Mouse (Mus musculus): ENCODE data around the gene Fyco1. TPM values are rescaled to one million over a fixed set of nuclear protein-coding genes. Genes with fewer than 3 reads are reported as not detected.
"Not testable (repeated sequence)": the region's sequence is repeated elsewhere in the genome, so short reads cannot be mapped to it uniquely, and the experiment has no call there.

Gene Fyco1
- polyA plus RNA-seq, 1 experiment from 2014 or later = 16.5 TPM

GRCm38 (mm10) chr9:123763771-123764170, 87.9 kb downstream of the Fyco1 start:
- Histone ChIP-seq H3K27me3 (no peaks in the 10 kb centered on the region), H3K9me3 (no peaks in the 10 kb centered on the region), H3K36me3 (no peaks in the 10 kb centered on the region), H3K9ac (replicated peaks) (no peak overlapping the region), H3K4me2 (replicated peaks) (no peak overlapping the region), H3K4me1 (no peaks in the 10 kb centered on the region), H3K4me3 (no peak overlapping the region), H3K27ac (replicated peaks) (no peak overlapping the region)
- 82% methylated on average over 3 of the region's 3 CpGs for WGBS
- no peak for ATAC-seq (replicated peaks)

- no peak overlapping the region for H3K4me2 ChIP-seq (replicated peaks)
- no peak overlapping the region for H3K9ac ChIP-seq (replicated peaks)
- no peak overlapping the region for H3K27ac ChIP-seq (replicated peaks)
- WGBS = 92% methylated on average over 4 of the region's 4 CpGs
- no peaks in the 10 kb centered on the region for H3K27me3 ChIP-seq
- ATAC-seq (replicated peaks) = no peak
- H3K4me1 ChIP-seq = no peaks in the 10 kb centered on the region
- H3K36me3 ChIP-seq = no peaks in the 10 kb centered on the region
- H3K9me3 ChIP-seq = no peaks in the 10 kb centered on the region
- H3K4me3 ChIP-seq = no peak overlapping the region
Observed at GRCm38 (mm10) chr9:123762886-123763285, 88.8 kb downstream of the Fyco1 start.

DNA sequence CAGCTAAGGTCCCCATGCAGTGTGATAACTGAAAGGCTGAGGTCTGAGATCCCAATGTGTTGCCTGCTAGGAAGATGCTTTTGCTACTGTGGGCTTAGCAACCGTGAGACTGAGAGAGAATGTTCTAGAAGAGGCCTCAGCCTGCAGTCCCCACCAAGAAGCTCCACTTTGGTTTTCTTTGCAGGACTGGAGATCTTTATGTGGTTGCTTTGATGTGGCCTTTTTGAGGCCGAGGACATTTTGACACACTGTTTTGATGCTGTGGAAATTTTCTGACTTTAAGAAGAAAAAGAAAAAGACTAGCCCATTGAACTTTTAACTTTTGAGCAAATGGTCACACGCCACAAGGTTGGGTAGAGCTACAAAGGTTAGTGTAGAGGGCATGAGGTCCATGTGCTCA, 90.9 kb downstream of the Fyco1 start:
- no peaks in the 10 kb centered on the region for H3K27me3 ChIP-seq
- no peaks in the 10 kb centered on the region for H3K4me1 ChIP-seq
- no peak overlapping the region for H3K27ac ChIP-seq (replicated peaks)
- H3K9me3 ChIP-seq = no peaks in the 10 kb centered on the region
- 82% methylated on average over 3 of the region's 3 CpGs for WGBS
- no peak overlapping the region for H3K4me3 ChIP-seq
- no peak overlapping the region for H3K9ac ChIP-seq (replicated peaks)
- no peak overlapping the region for H3K4me2 ChIP-seq (replicated peaks)
- no peak for ATAC-seq (replicated peaks)
- no peaks in the 10 kb centered on the region for H3K36me3 ChIP-seq

DNA sequence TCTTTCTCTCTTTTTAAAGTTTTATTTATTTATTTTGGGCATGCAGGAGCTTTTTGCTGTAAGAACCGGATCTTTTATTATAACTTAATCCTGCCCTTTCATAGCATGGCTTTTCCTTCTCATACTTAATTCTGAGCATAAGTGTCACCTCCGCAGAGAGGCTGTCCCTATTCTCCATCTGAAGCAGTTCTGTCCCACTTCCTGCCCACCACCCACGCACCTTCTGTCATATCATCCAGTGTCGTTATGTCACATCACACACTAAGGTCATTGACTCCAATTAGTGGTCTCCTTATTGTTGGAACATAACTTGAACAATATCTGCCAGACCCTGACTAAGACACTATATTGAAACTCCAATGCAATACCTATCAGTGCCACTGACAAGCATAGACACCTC, 93.1 kb downstream of the Fyco1 start:
- no peaks in the 10 kb centered on the region for H3K27me3 ChIP-seq
- no peaks in the 10 kb centered on the region for H3K9me3 ChIP-seq
- H3K27ac ChIP-seq (replicated peaks) = no peak overlapping the region
- H3K4me1 ChIP-seq = no peaks in the 10 kb centered on the region
- no peak for ATAC-seq (replicated peaks)
- 74% methylated on average over 4 of the region's 4 CpGs for WGBS
- no peaks in the 10 kb centered on the region for H3K36me3 ChIP-seq
- no peak overlapping the region for H3K4me3 ChIP-seq
- H3K9ac ChIP-seq (replicated peaks) = no peak overlapping the region
- H3K4me2 ChIP-seq (replicated peaks) = no peak overlapping the region

DNA sequence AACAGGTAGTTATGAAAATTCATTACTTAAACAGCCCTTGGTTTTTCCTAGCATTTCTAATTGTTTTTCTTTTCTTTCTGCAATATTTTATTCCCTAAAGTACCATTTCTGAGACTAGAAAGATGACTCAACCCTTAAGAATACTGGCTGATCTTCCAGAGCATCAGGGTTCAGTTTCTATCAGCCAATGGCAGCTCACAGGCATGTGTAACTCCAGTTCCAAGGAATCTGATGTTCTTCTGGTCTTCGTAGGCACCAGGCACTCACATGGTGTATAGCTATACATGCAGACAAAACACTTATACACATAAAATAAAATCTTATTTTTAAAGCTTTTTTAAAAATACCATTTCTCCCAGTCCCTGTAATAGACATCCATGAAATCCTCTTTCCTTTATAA, 93.5 kb downstream of the Fyco1 start:
- Histone ChIP-seq H3K27ac (replicated peaks) (no peak overlapping the region), H3K4me2 (replicated peaks) (no peak overlapping the region), H3K4me3 (no peak overlapping the region), H3K4me1 (no peaks in the 10 kb centered on the region), H3K27me3 (no peaks in the 10 kb centered on the region), H3K36me3 (no peaks in the 10 kb centered on the region), H3K9ac (replicated peaks) (no peak overlapping the region), H3K9me3 (no peaks in the 10 kb centered on the region)
- WGBS = 90% methylated on average over 1 of the region's 1 CpGs
- ATAC-seq (replicated peaks) = no peak

- H3K4me1 ChIP-seq = no peaks in the 10 kb centered on the region
- no peak overlapping the region for H3K27ac ChIP-seq (replicated peaks)
- no peak overlapping the region for H3K9ac ChIP-seq (replicated peaks)
- no peak for ATAC-seq (replicated peaks)
- no peaks in the 10 kb centered on the region for H3K36me3 ChIP-seq
- H3K4me2 ChIP-seq (replicated peaks) = no peak overlapping the region
- H3K4me3 ChIP-seq = no peak overlapping the region
- no peaks in the 10 kb centered on the region for H3K27me3 ChIP-seq
- WGBS = 60% methylated on average over 2 of the region's 2 CpGs
- H3K9me3 ChIP-seq = no peaks in the 10 kb centered on the region
Observed at GRCm38 (mm10) chr9:123757326-123757725, 94.4 kb downstream of the Fyco1 start.

DNA sequence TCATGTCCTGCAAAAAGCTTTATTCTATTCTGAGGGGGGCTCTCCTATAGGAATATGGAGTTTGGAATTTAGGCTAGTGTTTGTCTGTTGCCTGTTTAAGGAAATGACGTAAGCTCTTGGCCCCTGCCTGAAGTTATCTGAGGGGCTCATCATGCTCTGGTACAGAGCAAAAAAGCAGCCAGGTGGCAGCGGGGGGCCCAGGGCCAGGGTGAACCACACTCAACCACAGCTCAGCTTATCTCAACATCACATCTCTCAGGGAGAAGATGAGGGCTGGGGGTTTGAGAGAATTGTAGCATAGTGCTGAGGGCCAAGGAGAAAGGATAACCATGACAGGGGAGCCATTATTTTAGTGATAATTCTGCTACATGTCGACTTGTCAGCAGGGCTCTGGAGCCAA, 94.9 kb downstream of the Fyco1 start:
- Histone ChIP-seq H3K36me3 (no peaks in the 10 kb centered on the region), H3K4me2 (replicated peaks) (no peak overlapping the region), H3K27me3 (no peaks in the 10 kb centered on the region), H3K9me3 (no peaks in the 10 kb centered on the region), H3K4me3 (no peak overlapping the region), H3K4me1 (no peaks in the 10 kb centered on the region), H3K9ac (replicated peaks) (no peak overlapping the region), H3K27ac (replicated peaks) (no peak overlapping the region)
- no peak for ATAC-seq (replicated peaks)
- 89% methylated on average over 3 of the region's 3 CpGs for WGBS

DNA sequence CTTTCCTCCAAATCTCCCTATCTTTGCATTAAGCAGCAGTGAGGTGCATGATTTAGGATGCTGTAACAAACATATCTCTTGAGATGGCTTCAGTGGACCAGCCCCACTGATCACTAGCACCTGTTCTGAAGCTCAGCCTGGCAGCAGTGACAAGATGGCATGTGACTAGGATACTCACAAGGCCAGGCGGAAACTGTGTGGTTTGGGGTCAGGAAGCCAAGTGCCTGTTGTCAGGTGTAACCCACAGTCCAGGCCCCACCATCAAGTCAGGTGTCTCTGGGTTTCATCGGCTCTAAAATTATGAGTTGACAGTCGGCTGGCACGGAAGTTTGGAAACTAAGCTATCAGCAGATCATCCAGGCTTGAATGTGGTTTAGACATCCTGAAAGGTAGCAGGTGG, 97.4 kb downstream of the Fyco1 start:
- no peak overlapping the region for H3K4me3 ChIP-seq
- no peaks in the 10 kb centered on the region for H3K9me3 ChIP-seq
- H3K4me1 ChIP-seq = no peaks in the 10 kb centered on the region
- H3K27ac ChIP-seq (replicated peaks) = no peak overlapping the region
- WGBS = 96% methylated on average over 4 of the region's 4 CpGs
- no peak overlapping the region for H3K9ac ChIP-seq (replicated peaks)
- ATAC-seq (replicated peaks) = no peak
- H3K36me3 ChIP-seq = no peaks in the 10 kb centered on the region
- no peaks in the 10 kb centered on the region for H3K27me3 ChIP-seq
- no peak overlapping the region for H3K4me2 ChIP-seq (replicated peaks)

DNA sequence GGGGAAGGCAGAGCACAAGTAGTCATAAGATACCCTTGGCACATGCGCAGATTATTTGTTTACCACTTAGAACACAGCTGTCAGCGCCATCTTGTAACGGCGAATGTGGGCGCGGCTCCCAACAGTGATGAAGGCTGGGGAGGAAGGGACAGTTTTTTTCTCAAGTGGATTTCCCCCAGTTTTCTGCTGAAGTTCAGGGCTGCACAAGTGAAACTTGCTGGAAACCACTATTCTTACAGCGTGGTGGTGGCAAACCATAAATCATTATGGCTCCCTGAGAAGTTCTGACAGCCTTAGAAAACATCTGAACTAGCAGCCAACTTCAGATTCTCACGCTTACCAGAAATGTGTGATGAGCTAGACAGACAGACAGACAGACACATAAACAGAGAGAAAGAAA, 102.0 kb downstream of the Fyco1 start:
- not testable (repeated sequence) for H3K27me3 ChIP-seq; H3K9ac ChIP-seq (replicated peaks); H3K4me2 ChIP-seq (replicated peaks); H3K4me1 ChIP-seq; H3K4me3 ChIP-seq; ATAC-seq (replicated peaks); H3K27ac ChIP-seq (replicated peaks); H3K36me3 ChIP-seq; H3K9me3 ChIP-seq
- 89% methylated on average over 8 of the region's 8 CpGs for WGBS

DNA sequence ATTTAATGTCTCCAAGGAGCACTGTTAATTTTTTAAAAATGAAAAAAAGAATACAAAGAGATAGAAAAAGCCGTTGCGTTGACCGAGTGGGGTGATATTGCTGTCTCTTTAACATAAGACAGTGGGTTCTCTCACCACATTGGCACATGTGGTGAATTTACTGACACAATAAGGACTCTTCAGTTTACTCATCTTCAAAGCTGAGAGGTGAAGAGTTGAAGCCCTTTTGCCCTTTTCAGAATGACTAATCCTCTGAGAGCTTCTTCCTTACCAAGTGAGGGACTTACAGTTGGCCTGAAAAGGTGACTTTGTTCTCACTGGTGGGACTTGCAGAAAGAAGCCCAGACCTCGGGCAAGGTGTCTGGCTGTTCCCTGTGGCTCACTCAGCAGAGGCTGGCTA, 110.9 kb downstream of the Fyco1 start:
- no peaks in the 10 kb centered on the region for H3K4me1 ChIP-seq
- H3K9me3 ChIP-seq = no peaks in the 10 kb centered on the region
- no peak overlapping the region for H3K4me2 ChIP-seq (replicated peaks)
- 81% methylated on average over 4 of the region's 4 CpGs for WGBS
- no peak for ATAC-seq (replicated peaks)
- no peak overlapping the region for H3K27ac ChIP-seq (replicated peaks)
- H3K9ac ChIP-seq (replicated peaks) = no peak overlapping the region
- H3K27me3 ChIP-seq = no peaks in the 10 kb centered on the region
- no peak overlapping the region for H3K4me3 ChIP-seq
- H3K36me3 ChIP-seq = no peaks in the 10 kb centered on the region

Other genes starting within 250 kb of the Fyco1 start
- 0.23 and 0.24 TPM in 2 replicates for gene Slc6a20b, start 219.3 kb downstream of the Fyco1 start, polyA plus RNA-seq (2015; fragmentation: Nextera tagmentation; extraction: Ambion mirVana)
- gene Ccr9, start 173.5 kb downstream of the Fyco1 start, polyA plus RNA-seq (2015; fragmentation: Nextera tagmentation; extraction: Ambion mirVana) = 0.05 and 0.27 TPM in 2 replicates
- 2.8 and 3.1 TPM in 2 replicates for gene Slc6a20a, start 173.0 kb downstream of the Fyco1 start, polyA plus RNA-seq (2015; fragmentation: Nextera tagmentation; extraction: Ambion mirVana)
- gene Lztfl1, start 134.2 kb downstream of the Fyco1 start, polyA plus RNA-seq (2015; fragmentation: Nextera tagmentation; extraction: Ambion mirVana) = 50.8 and 56.0 TPM in 2 replicates
- gene Cxcr6, start 45.4 kb downstream of the Fyco1 start, polyA plus RNA-seq (2015; fragmentation: Nextera tagmentation; extraction: Ambion mirVana) = 0.15 and 0.18 TPM in 2 replicates
- gene Xcr1, start 10.1 kb upstream of the Fyco1 start, polyA plus RNA-seq (2015; fragmentation: Nextera tagmentation; extraction: Ambion mirVana) = 0.06 TPM in 2 replicates
- gene Ccr1, start 116.8 kb upstream of the Fyco1 start, polyA plus RNA-seq (2015; fragmentation: Nextera tagmentation; extraction: Ambion mirVana) = 0.47 and 0.50 TPM in 2 replicates
- gene Ccr1l1, start 126.5 kb upstream of the Fyco1 start, polyA plus RNA-seq (2015; fragmentation: Nextera tagmentation; extraction: Ambion mirVana) = not detected in 2 replicates
- not detected in 2 replicates for gene Ccr3, start 170.1 kb upstream of the Fyco1 start, polyA plus RNA-seq (2015; fragmentation: Nextera tagmentation; extraction: Ambion mirVana)